Mouse (Mus musculus) embryonic facial prominence, embryonic 10.5 days (tissue): ENCODE results near the gene Rab33a. TPM values are rescaled to one million over a fixed set of nuclear protein-coding genes. Genes with fewer than 3 reads are reported as not detected.

Experiments used
- DNase-seq: peaks from one replicate; pipeline ENCODE4 v3.0.0-alpha.2; 2017; ENCODE audit warnings: low spot score
- H3K27ac ChIP-seq: fragments of 300-500 bp; sonication (generic); replicated peaks from 2 replicates; pipeline ENCODE4 v1.5.1; 2016; ENCODE audit warnings: mild to moderate bottlenecking
- H3K27me3 ChIP-seq: fragments of 300-500 bp; sonication (generic); replicated peaks from 2 replicates; pipeline ENCODE4 v1.6.1; 2016; ENCODE audit warnings: low read depth, mild to moderate bottlenecking; ENCODE audit not compliant: poor library complexity, severe bottlenecking
- H3K36me3 ChIP-seq: fragments of 300-500 bp; sonication (generic); replicated peaks from 2 replicates; pipeline ENCODE4 v1.6.1; 2016; ENCODE audit warnings: mild to moderate bottlenecking, moderate library complexity
- H3K4me1 ChIP-seq: fragments of 300-500 bp; sonication (generic); 2 replicates; pipeline ENCODE4 v1.6.1; 2016
- H3K4me3 ChIP-seq: fragments of 300-500 bp; sonication (generic); 2 replicates; pipeline ENCODE4 v1.5.1; 2016; ENCODE audit warnings: mild to moderate bottlenecking, moderate library complexity
- H3K9me3 ChIP-seq: fragments of 300-500 bp; sonication (generic); 2 replicates; pipeline ENCODE4 v1.6.1; 2016; ENCODE audit warnings: mild to moderate bottlenecking
- WGBS: fragments of 180-500 bp; shearing (Covaris S2); methylation state at CpG from one replicate; pipeline ENCODE4 v1.1.7; 2016; 5-methylcytosine and 5-hydroxymethylcytosine counted together
- polyA plus RNA-seq: library from polyadenylated mRNA; unstranded; fragments of >200 nt; fragmentation: Nextera tagmentation; extraction: Ambion mirVana; gene quantifications from 2 replicates; pipeline ENCODE4 v1.2.1, GENCODE M21; 2016

The Rab33a gene
- 6.4 and 7.1 TPM in 2 replicates for polyA plus RNA-seq

DNA sequence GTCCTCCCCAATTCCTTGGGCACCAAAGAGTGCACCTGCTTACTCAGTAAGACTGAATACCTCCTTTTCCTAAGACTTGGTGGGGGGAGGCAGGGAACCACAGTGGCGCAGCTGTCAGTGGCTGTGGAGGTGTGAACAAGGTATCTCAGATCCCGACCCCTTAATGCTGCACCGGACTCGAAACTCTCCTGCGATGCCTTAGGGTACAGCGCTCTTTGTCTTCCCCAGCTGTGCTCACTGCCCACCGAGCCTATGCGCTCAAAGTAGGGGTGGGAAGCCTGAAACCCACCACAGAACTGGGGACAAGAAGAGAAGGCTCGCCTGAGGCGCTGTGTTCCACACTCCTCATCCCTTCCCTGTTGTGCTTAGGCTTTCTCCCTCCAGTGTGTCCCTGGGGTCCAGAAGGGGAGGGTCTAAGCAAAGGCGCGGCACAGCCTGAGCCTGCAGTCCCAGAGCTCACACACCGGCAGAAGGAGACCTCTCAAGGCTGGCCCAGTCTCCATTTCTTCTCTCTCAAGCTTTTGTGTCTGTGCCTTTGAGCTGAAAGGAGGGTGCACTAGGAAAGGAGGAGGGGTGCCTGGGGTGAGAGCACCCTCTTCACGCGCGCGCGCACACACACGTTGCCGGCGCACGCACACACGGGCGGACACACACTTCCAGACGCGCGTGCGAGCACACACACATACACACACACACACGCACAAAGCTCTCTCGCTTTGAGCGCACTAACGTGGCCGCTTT lies at the start of gene Rab33a:
Gene Rab33a (plus strand): TSS at position 478 of the 741 bp plus-strand sequence.
- peak within 1 kb of the TSS; percentile 77 for H3K27ac ChIP-seq
- 20% methylated on average over 33 of the region's 33 CpGs for WGBS
- peak; percentile 40 for DNase-seq
- no peaks in the 10 kb centered on the region for H3K36me3 ChIP-seq
- H3K4me1 ChIP-seq = peaks cover 5% of the 10 kb centered on the region; the same call in 1 of the 2 replicates
- H3K4me3 ChIP-seq = peak within 1 kb of the TSS; percentile 60
- H3K27me3 ChIP-seq = peaks cover 24% of the 10 kb centered on the region
- no peaks in the 10 kb centered on the region for H3K9me3 ChIP-seq

GRCm38 (mm10) chrX:48481095-48481494 lies 38.0 kb upstream of the Rab33a start:
- 86% methylated on average over 4 of the region's 4 CpGs for WGBS
- H3K36me3 ChIP-seq = peaks cover 88% of the 10 kb centered on the region
- DNase-seq = no peak
- H3K9me3 ChIP-seq = no peaks in the 10 kb centered on the region
- H3K27ac ChIP-seq = no peak overlapping the region
- no peaks in the 10 kb centered on the region for H3K4me1 ChIP-seq
- no peaks in the 10 kb centered on the region for H3K27me3 ChIP-seq
- H3K4me3 ChIP-seq = no peak overlapping the region

GRCm38 (mm10) chrX:48481687-48482086 lies 37.4 kb upstream of the Rab33a start:
- no peaks in the 10 kb centered on the region for H3K4me1 ChIP-seq
- no peak overlapping the region for H3K27ac ChIP-seq
- no peaks in the 10 kb centered on the region for H3K9me3 ChIP-seq
- no peak overlapping the region for H3K4me3 ChIP-seq
- DNase-seq = no peak
- no peaks in the 10 kb centered on the region for H3K27me3 ChIP-seq
- peaks cover 82% of the 10 kb centered on the region for H3K36me3 ChIP-seq
- WGBS = 91% methylated on average over 7 of the region's 7 CpGs

- H3K36me3 ChIP-seq = peaks cover 77% of the 10 kb centered on the region
Observed at GRCm38 (mm10) chrX:48493763-48494162, 25.3 kb upstream of the Rab33a start.

DNA sequence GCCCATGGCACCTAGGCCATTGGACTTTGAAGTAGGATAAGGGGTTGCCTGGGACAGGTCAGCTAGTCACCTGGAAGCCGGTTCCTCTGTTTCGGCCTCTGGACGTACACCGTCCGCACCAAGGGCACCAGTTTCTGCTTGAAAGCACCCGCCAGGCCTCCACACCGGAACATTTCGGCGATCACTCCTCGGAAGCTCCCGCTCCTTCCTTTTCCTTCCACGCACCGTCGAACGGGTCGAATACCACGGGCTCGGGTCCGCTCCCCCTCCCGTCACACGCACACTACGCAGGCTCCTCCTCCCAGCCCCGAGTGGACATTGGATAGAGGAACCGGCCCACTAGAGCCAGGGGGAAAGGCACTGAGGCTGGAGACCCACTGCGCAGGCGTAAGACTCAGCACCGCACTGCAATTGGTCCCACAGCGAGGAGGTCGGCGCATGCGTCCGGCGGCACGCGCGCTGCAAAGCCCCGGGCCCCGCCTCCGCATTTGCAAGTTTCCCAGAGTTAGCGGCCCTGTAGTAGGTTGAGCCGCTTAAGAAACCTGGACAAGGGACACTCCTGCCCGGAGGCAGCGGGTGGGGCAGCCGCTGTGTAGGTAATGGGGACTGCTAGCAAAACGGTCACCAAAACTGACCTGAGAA lies 5.8 kb upstream of the Rab33a start, which contains the start of gene Aifm1:
Gene Aifm1 (minus strand): TSS at position 398 of the 642 bp plus-strand sequence.
- Histone ChIP-seq H3K36me3 (no peaks in the 10 kb centered on the region), H3K9me3 (no peaks in the 10 kb centered on the region), H3K27ac (peak within 1 kb of the TSS; percentile 79), H3K4me3 (peak within 1 kb of the TSS; percentile 66), H3K27me3 (peaks cover 4% of the 10 kb centered on the region; the same call in 1 of the 2 replicates), H3K4me1 (peaks cover 6% of the 10 kb centered on the region; the same call in 1 of the 2 replicates)
- peak; percentile 94 for DNase-seq
- WGBS = 20% methylated on average over 45 of the region's 45 CpGs

More at GRCm38 (mm10) chrX:48493763-48494162, 25.3 kb upstream of the Rab33a start:
- H3K4me1 ChIP-seq = no peaks in the 10 kb centered on the region
- no peak overlapping the region for H3K27ac ChIP-seq
- H3K27me3 ChIP-seq = no peaks in the 10 kb centered on the region
- no peaks in the 10 kb centered on the region for H3K9me3 ChIP-seq
- no peak for DNase-seq
- H3K4me3 ChIP-seq = no peak overlapping the region
- 95% methylated on average over 8 of the region's 8 CpGs for WGBS

DNA sequence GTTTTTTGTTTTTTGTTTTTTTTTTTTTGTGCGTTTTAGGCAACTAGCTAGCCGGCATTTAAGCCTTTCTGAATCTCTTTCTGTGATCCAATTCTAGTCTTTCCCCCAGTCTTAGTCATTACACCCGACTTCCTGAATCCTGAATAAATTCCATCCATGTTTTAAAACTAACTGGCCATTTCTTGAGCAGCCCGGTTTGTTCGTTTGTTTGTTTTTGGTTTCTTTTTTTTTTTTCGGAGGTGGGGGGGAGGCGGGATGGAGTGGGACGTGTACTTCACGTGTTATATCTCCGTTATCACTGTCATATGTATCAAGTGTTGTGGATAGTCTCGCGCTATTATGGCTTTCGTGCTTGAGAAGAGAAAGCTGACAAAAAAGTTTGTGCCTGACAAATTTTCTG lies 5.3 kb upstream of the Rab33a start:
- Histone ChIP-seq H3K36me3 (no peaks in the 10 kb centered on the region), H3K27me3 (peaks cover 10% of the 10 kb centered on the region; the same call in 1 of the 2 replicates), H3K9me3 (no peaks in the 10 kb centered on the region), H3K4me3 (peak overlapping the region; percentile 66), H3K4me1 (peaks cover 11% of the 10 kb centered on the region; the same call in 1 of the 2 replicates), H3K27ac (peak overlapping the region; percentile 79; the same call in 1 of the 2 replicates)
- no peak for DNase-seq
- 15% methylated on average over 13 of the region's 13 CpGs for WGBS

GRCm38 (mm10) chrX:48518211-48518807 lies 776 bp upstream of the Rab33a start:
- Histone ChIP-seq H3K4me1 (peaks cover 5% of the 10 kb centered on the region; the same call in 1 of the 2 replicates), H3K4me3 (peak overlapping the region; percentile 60), H3K27me3 (peaks cover 26% of the 10 kb centered on the region), H3K27ac (peak overlapping the region; percentile 77), H3K9me3 (no peaks in the 10 kb centered on the region), H3K36me3 (no peaks in the 10 kb centered on the region)
- WGBS = 28% methylated on average over 15 of the region's 15 CpGs
- DNase-seq = peak; percentile 66

GRCm38 (mm10) chrX:48519549-48520085 lies 532 bp downstream of the Rab33a start:
- Histone ChIP-seq H3K4me1 (peaks cover 5% of the 10 kb centered on the region; the same call in 1 of the 2 replicates), H3K4me3 (peak overlapping the region; percentile 60), H3K27me3 (peaks cover 24% of the 10 kb centered on the region), H3K9me3 (no peaks in the 10 kb centered on the region), H3K27ac (peak overlapping the region; percentile 77), H3K36me3 (no peaks in the 10 kb centered on the region)
- no peak for DNase-seq
- 20% methylated on average over 20 of the region's 20 CpGs for WGBS

- Histone ChIP-seq H3K4me3 (no peak overlapping the region), H3K27me3 (peaks cover 24% of the 10 kb centered on the region), H3K36me3 (no peaks in the 10 kb centered on the region), H3K9me3 (no peaks in the 10 kb centered on the region), H3K27ac (no peak overlapping the region), H3K4me1 (peaks cover 5% of the 10 kb centered on the region; the same call in 1 of the 2 replicates)
- 85% methylated on average over 3 of the region's 3 CpGs for WGBS
- DNase-seq = no peak
Observed at GRCm38 (mm10) chrX:48521651-48522050, 2.6 kb downstream of the Rab33a start.

GRCm38 (mm10) chrX:48523512-48523911 lies 4.4 kb downstream of the Rab33a start:
- Histone ChIP-seq H3K9me3 (no peaks in the 10 kb centered on the region), H3K27me3 (peaks cover 21% of the 10 kb centered on the region), H3K4me1 (peaks cover 3% of the 10 kb centered on the region; the same call in 1 of the 2 replicates), H3K27ac (no peak overlapping the region), H3K36me3 (no peaks in the 10 kb centered on the region), H3K4me3 (no peak overlapping the region)
- 74% methylated on average over 3 of the region's 3 CpGs for WGBS
- DNase-seq = no peak

- Histone ChIP-seq H3K4me3 (no peak overlapping the region), H3K9me3 (no peaks in the 10 kb centered on the region), H3K36me3 (no peaks in the 10 kb centered on the region), H3K4me1 (no peaks in the 10 kb centered on the region), H3K27ac (no peak overlapping the region), H3K27me3 (peaks cover 5% of the 10 kb centered on the region; the same call in 1 of the 2 replicates)
- 79% methylated on average over 1 of the region's 1 CpGs for WGBS
- no peak for DNase-seq
Observed at GRCm38 (mm10) chrX:48525332-48525731, 6.2 kb downstream of the Rab33a start.

- Histone ChIP-seq H3K9me3 (no peaks in the 10 kb centered on the region), H3K4me3 (no peak overlapping the region), H3K36me3 (no peaks in the 10 kb centered on the region), H3K27me3 (no peaks in the 10 kb centered on the region; the same call in 1 of the 2 replicates), H3K27ac (no peak overlapping the region), H3K4me1 (no peaks in the 10 kb centered on the region)
- WGBS = 63% methylated on average over 8 of the region's 8 CpGs
- no peak for DNase-seq
Observed at GRCm38 (mm10) chrX:48525866-48526265, 6.8 kb downstream of the Rab33a start.
